Mouse (Mus musculus) forebrain, embryonic 10.5 days (tissue): ENCODE measurements around the gene Arhgap10. TPM values are rescaled to one million over a fixed set of nuclear protein-coding genes. Genes with fewer than 3 reads are reported as not detected.
A peak's percentile ranks its signal among the peaks of the same experiment; 100 is the strongest.

ENCODE experiments used
- DNase-seq: peaks from one replicate; pipeline ENCODE4 v3.0.0-alpha.2; 2017; ENCODE audit warnings: low spot score; ENCODE audit errors: extremely low spot score
- H3K27ac ChIP-seq: fragments of 300-500 bp; sonication (generic); 2 replicates; pipeline ENCODE4 v1.5.1; 2016; ENCODE audit warnings: mild to moderate bottlenecking
- H3K27me3 ChIP-seq: fragments of 300-500 bp; sonication (generic); 2 replicates; pipeline ENCODE4 v1.6.1; 2016; ENCODE audit warnings: mild to moderate bottlenecking; ENCODE audit not compliant: poor library complexity, severe bottlenecking
- H3K36me3 ChIP-seq: fragments of 300-500 bp; sonication (generic); replicated peaks from 2 replicates; pipeline ENCODE4 v1.6.1; 2016; ENCODE audit warnings: mild to moderate bottlenecking, moderate library complexity
- H3K4me1 ChIP-seq: fragments of 300-500 bp; sonication (generic); 2 replicates; pipeline ENCODE4 v1.6.1; 2016
- H3K4me3 ChIP-seq: fragments of 300-500 bp; sonication (generic); 2 replicates; pipeline ENCODE4 v1.5.1; 2016; ENCODE audit warnings: mild to moderate bottlenecking, moderate library complexity
- H3K9me3 ChIP-seq: fragments of 300-500 bp; sonication (generic); 2 replicates; pipeline ENCODE4 v1.6.1; 2016; ENCODE audit warnings: mild to moderate bottlenecking, moderate library complexity
- WGBS: fragments of 180-500 bp; shearing (Covaris S2); methylation state at CpG from one replicate; pipeline ENCODE4 v1.1.7; 2016; 5-methylcytosine and 5-hydroxymethylcytosine counted together
- polyA plus RNA-seq: library from polyadenylated mRNA; unstranded; fragments of >200 nt; fragmentation: Nextera tagmentation; extraction: Ambion mirVana; gene quantifications from 2 replicates; pipeline ENCODE4 v1.2.1, GENCODE M21; 2016

Gene Arhgap10
- polyA plus RNA-seq, 1 experiment from 2014 or later = 21.0 TPM

GRCm38 (mm10) chr8:77473773-77474172, 44.0 kb downstream of the Arhgap10 start:
- Histone ChIP-seq H3K27me3 (no peaks in the 10 kb centered on the region), H3K27ac (0 out of 2 replicates have a peak overlapping the region, but pooled peaks have one; percentile 3), H3K4me1 (peaks cover 19% of the 10 kb centered on the region), H3K36me3 (no peaks in the 10 kb centered on the region), H3K4me3 (no peak overlapping the region), H3K9me3 (no peaks in the 10 kb centered on the region)
- no peak for DNase-seq
- WGBS = 62% methylated on average over 7 of the region's 7 CpGs

DNA sequence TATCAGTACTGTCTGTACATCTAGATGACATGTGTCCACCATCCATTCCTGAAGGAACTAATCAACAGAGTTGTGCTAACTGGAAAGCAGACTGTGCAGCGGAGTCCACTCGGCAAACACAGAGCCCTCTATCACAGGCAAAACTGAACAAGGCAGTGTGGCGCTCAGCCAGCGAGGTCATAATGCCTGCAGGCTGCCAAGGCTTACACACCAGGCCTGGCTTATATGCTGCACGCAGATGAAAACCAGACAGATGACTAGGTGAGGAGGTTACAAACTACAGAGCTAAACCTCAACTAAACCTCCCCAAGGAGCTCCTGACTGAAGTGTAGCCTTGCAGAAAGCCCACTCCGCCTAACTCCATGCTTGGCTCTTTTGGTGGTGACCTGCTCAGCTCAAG, 44.4 kb downstream of the Arhgap10 start:
- Histone ChIP-seq H3K4me1 (peaks cover 15% of the 10 kb centered on the region), H3K27me3 (no peaks in the 10 kb centered on the region), H3K27ac (0 out of 2 replicates have a peak overlapping the region, but pooled peaks have one; percentile 3), H3K4me3 (no peak overlapping the region), H3K36me3 (no peaks in the 10 kb centered on the region), H3K9me3 (no peaks in the 10 kb centered on the region)
- DNase-seq = no peak
- WGBS = 74% methylated on average over 6 of the region's 6 CpGs

DNA sequence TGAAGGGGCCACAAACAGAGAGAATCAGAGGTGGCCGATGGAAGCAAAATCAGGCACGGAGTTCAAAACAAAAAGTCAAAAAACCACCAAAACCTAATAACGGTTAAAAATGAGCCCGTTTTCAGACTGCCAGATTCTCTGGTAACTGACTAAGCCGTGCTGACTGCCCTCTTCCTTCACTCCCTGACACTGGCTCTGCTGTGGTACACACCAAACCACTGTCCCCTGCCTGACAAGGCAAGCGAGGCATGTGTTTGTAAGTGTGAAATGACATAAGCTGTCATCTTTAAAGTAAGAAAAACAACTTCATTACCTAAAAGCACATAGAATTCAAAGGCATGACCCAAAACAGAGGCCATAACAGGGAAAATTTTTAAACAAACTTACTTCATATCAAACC, 56.4 kb downstream of the Arhgap10 start:
- H3K36me3 ChIP-seq = no peaks in the 10 kb centered on the region
- H3K9me3 ChIP-seq = no peaks in the 10 kb centered on the region
- H3K4me1 ChIP-seq = peaks cover 8% of the 10 kb centered on the region
- H3K27me3 ChIP-seq = no peaks in the 10 kb centered on the region
- DNase-seq = no peak
- WGBS = 91% methylated on average over 6 of the region's 6 CpGs
- H3K27ac ChIP-seq = no peak overlapping the region
- H3K4me3 ChIP-seq = no peak overlapping the region

DNA sequence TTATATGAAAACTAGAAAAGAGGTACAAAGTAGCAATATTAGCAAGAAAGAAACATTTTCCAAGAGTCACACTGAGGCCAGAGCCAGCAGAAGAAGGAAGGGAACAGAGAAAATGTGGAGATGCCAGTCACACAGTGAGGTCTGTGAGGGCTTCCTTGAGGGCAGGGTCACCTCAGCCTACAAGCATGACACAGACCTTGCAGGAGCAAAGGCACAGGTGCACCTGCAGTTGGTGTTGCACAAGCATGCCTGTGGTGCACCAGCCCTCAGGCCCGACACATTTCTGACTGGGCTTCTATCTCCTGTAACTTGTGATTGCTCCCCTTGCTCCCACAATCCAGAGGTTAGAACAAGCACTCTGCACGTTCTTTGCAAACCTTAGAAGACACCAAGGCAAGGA, 57.4 kb downstream of the Arhgap10 start:
- DNase-seq = no peak
- Histone ChIP-seq H3K27me3 (no peaks in the 10 kb centered on the region), H3K4me3 (no peak overlapping the region), H3K36me3 (no peaks in the 10 kb centered on the region), H3K4me1 (peaks cover 8% of the 10 kb centered on the region), H3K9me3 (no peaks in the 10 kb centered on the region), H3K27ac (no peak overlapping the region)
- WGBS = 90% methylated on average over 2 of the region's 2 CpGs

DNA sequence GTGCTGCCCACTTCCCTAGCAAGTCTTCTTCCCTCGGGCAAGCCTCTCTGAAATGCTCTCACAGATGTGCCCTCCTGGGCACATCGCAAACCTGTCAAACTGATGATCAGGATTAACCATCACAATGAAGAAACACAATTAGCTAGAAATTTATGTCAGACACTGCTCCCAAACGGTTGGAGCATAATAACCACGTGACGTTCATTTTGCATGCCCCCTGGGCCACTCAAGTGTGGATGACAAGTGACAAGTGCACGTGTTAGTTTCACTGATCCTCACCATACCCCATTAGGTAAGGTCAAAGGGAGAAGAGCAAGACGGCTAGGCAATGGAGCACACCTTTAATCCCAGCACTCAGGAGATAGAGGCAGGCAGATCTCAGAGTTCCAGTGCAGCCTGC, 58.1 kb downstream of the Arhgap10 start:
- DNase-seq = no peak
- Histone ChIP-seq H3K27me3 (no peaks in the 10 kb centered on the region), H3K4me3 (no peak overlapping the region), H3K4me1 (peaks cover 8% of the 10 kb centered on the region), H3K36me3 (no peaks in the 10 kb centered on the region), H3K9me3 (no peaks in the 10 kb centered on the region), H3K27ac (no peak overlapping the region)
- 74% methylated on average over 7 of the region's 7 CpGs for WGBS

GRCm38 (mm10) chr8:77458575-77458974, 59.2 kb downstream of the Arhgap10 start:
- Histone ChIP-seq H3K27ac (no peak overlapping the region), H3K36me3 (no peaks in the 10 kb centered on the region), H3K27me3 (no peaks in the 10 kb centered on the region), H3K4me1 (peaks cover 8% of the 10 kb centered on the region), H3K4me3 (no peak overlapping the region), H3K9me3 (no peaks in the 10 kb centered on the region)
- no peak for DNase-seq
- 86% methylated on average over 4 of the region's 4 CpGs for WGBS

DNA sequence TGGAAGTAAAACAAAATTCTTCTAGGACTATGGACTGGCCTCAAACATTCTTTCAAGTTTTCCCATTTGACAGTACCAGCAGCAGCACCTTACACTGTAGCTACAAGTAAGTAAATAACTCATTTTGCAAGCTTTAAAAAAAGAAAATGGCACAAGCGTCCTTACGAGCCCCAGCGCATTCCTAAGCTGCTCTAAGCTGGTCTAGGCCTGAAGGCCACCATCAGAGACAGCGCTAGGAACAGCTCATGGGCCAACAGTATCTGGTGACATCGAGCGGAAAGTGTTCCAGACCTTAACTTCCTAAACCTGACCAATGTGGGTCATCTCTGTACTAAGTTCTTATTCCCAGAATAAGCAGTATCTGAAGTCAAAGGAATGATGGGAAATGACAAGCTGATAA, 61.5 kb downstream of the Arhgap10 start:
- Histone ChIP-seq H3K36me3 (no peaks in the 10 kb centered on the region), H3K9me3 (no peaks in the 10 kb centered on the region), H3K27me3 (no peaks in the 10 kb centered on the region), H3K4me1 (peaks cover 8% of the 10 kb centered on the region), H3K4me3 (no peak overlapping the region), H3K27ac (no peak overlapping the region)
- DNase-seq = no peak
- WGBS = 91% methylated on average over 6 of the region's 6 CpGs

- WGBS = 91% methylated on average over 9 of the region's 9 CpGs
- DNase-seq = no peak
- no peak overlapping the region for H3K27ac ChIP-seq
These were observed 63.9 kb downstream of the Arhgap10 start for GRCm38 (mm10) chr8:77453836-77454235.

DNA sequence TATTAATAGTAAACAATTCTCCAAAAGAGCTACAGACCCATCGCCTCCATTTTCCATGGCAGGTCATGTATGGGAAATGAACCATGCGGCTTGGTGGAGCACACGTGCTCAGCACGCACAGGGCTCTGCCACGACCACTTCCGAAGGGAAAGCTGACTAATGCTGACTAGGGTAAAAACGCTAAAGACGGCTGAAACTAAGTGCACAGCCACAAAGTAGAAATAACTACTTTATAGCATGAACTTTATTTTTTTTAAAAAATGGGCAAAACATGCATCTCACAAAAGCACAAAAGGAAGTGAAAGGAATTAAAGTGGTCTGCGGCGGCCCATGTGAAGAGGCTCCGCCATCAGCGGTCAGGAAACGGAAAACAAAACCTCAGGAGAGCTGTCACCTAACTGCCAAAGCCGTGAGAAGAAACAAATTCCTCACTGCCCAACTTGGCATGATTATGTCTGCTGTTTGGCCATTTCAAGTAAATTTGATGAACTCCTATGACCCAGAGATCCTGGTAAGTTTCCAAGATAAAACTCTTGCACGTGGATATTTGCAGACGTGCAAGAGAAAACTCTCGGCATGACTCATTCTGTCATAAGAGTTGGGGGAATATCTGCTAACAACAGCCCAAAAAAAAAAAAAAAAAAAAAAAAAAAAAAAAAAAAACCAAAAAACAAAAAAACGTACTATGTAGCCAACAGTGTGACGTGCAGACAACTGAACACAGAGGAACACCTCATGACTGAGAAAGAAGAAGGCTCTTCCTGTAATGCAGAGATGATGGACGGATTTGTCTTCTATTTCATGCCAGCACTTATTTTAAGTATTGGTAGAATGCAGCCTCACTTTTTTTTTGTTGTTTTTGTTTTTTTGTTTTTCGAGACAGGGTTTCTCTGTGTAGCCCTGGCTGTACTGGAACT, 66.0 kb downstream of the Arhgap10 start:
- Histone ChIP-seq H3K27me3 (no peaks in the 10 kb centered on the region), H3K4me1 (no peaks in the 10 kb centered on the region; the same call in 1 of the 2 replicates), H3K4me3 (no peak overlapping the region), H3K36me3 (peaks cover 23% of the 10 kb centered on the region), H3K27ac (no peak overlapping the region), H3K9me3 (peaks cover 19% of the 10 kb centered on the region; the same call in 1 of the 2 replicates)
- DNase-seq = no peak
- WGBS = 94% methylated on average over 21 of the region's 21 CpGs

More at GRCm38 (mm10) chr8:77453836-77454235, 63.9 kb downstream of the Arhgap10 start:
- Histone ChIP-seq H3K4me1 (no peaks in the 10 kb centered on the region), H3K36me3 (peaks cover 16% of the 10 kb centered on the region), H3K9me3 (peaks cover 5% of the 10 kb centered on the region; the same call in 1 of the 2 replicates), H3K4me3 (no peak overlapping the region), H3K27me3 (no peaks in the 10 kb centered on the region)

- WGBS = 93% methylated on average over 5 of the region's 5 CpGs
- H3K4me1 ChIP-seq = peaks cover 4% of the 10 kb centered on the region
These were observed 66.7 kb downstream of the Arhgap10 start for GRCm38 (mm10) chr8:77451052-77451451.

DNA sequence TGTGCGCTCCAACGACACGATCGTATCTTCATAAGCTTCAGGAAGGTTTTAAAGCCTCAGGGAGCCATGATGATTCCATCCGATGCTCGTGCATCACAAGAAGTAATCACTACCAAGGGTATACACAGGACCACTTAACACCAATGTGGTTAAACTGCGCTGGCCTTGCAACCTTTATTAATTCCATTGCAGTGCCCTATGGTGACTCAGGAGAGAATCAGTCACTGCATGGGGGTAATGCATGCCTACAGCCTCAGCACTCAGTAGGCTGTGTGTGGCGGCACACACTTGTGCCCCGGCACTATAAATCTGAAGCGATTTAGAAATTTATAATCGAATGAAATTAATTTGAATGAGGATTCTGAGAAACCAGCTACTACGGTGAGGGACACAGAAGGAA, 71.5 kb downstream of the Arhgap10 start:
- Histone ChIP-seq H3K4me1 (peaks cover 16% of the 10 kb centered on the region), H3K27me3 (no peaks in the 10 kb centered on the region), H3K9me3 (peaks cover 19% of the 10 kb centered on the region; the same call in 1 of the 2 replicates), H3K4me3 (no peak overlapping the region), H3K27ac (no peak overlapping the region), H3K36me3 (peaks cover 23% of the 10 kb centered on the region)
- DNase-seq = no peak
- WGBS = 89% methylated on average over 12 of the region's 12 CpGs

More at GRCm38 (mm10) chr8:77451052-77451451, 66.7 kb downstream of the Arhgap10 start:
- peaks cover 23% of the 10 kb centered on the region for H3K36me3 ChIP-seq
- no peaks in the 10 kb centered on the region for H3K27me3 ChIP-seq
- no peak overlapping the region for H3K27ac ChIP-seq
- peaks cover 19% of the 10 kb centered on the region; the same call in 1 of the 2 replicates for H3K9me3 ChIP-seq
- no peak overlapping the region for H3K4me3 ChIP-seq
- DNase-seq = no peak

DNA sequence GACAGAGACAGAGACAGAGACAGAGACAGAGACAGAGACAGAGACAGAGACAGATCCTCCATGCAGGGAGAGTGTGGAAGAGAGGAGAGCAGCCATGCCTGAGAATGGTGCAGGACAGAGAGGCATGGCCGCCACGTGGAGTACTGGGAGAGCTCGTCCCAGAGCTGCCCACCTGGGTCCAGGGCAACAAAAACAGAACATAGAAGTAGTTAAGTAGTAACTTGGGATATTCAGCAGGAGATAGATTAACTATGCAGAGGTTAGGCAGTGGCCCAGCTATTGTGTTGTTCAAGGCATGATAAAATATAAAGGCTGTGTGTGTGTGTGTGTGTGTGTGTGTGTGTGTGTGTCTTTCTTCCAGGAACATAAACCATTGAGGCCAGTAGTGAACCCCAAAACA, 72.1 kb downstream of the Arhgap10 start:
- no peak overlapping the region for H3K27ac ChIP-seq
- H3K4me3 ChIP-seq = no peak overlapping the region
- H3K4me1 ChIP-seq = peaks cover 16% of the 10 kb centered on the region
- no peak for DNase-seq
- H3K27me3 ChIP-seq = no peaks in the 10 kb centered on the region
- WGBS = 84% methylated on average over 3 of the region's 3 CpGs
- H3K9me3 ChIP-seq = peaks cover 19% of the 10 kb centered on the region; the same call in 1 of the 2 replicates
- H3K36me3 ChIP-seq = peaks cover 20% of the 10 kb centered on the region

DNA sequence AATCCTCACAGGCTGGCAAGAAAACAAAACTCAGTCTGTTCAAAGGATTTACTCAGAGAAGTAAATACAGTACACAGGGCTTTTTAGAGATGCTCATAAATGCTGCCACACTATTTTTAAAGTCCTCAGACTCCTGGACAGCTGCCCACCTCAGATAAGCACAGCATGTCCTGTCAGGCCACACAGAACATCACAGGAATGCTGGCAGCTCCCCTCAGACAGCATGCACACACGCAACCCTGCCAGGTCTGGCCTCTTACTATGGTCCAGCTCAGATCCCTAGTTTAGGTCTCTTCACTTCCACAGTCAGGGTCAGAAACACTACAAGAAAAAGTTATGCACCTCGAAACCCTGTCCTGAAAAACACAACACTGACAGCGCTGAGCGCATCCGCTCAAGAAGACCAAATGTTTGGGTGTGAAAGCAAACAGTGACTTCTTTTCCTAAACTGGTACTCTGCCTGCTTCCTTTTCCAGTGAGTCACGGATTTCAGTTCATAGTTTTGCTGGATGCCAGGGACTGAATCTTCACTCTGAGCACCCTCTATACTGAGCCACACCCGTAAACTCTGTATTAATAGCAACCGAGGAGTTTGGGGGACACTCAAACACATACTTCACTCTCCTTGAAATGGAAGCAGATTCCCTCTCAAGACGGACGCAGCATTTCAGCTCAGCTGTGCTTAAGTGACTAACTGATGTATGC, 73.4 kb downstream of the Arhgap10 start:
- H3K27me3 ChIP-seq = no peaks in the 10 kb centered on the region
- H3K27ac ChIP-seq = no peak overlapping the region
- H3K4me3 ChIP-seq = no peak overlapping the region
- peaks cover 7% of the 10 kb centered on the region for H3K36me3 ChIP-seq
- DNase-seq = no peak
- 89% methylated on average over 10 of the region's 10 CpGs for WGBS
- peaks cover 16% of the 10 kb centered on the region for H3K4me1 ChIP-seq
- peaks cover 14% of the 10 kb centered on the region; the same call in 1 of the 2 replicates for H3K9me3 ChIP-seq
